ENCODE assay signal across 23 mouse cellular contexts in the genomic region with DNA sequence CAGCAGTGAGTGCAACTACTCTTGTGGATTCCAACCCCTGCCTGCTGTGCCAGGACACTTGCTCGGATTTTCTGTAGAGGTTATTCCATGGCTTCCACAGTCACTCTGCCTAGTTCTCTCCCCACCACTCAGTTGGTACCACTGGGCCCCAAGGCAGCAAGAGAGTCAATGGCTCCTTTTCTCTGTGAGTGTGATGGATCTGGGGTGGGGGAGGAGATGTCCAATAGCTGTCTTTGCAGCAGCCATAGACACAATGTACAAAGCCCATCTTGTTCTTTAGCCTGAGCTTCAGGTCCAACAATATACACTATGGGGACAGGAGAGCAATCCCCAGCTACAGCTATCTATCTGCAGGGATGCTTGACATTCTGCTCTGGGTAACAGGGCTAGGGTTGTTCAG.
"Had no signal": no experiment of that assay in that cellular context is flagged by ENCODE, and none has a peak within 500 bp of the region (broad histone marks: within the 10 kb centered on the region; RNA-seq: fewer than 3 reads in every experiment).

No protein-coding gene starts in this region.

- H3K27ac ChIP-seq: limb, embryonic 13.5 days; liver, embryonic 12.5 days; liver, embryonic 15.5 days; lung, embryonic 15.5 days; midbrain, embryonic 10.5 days; neural tube, embryonic 12.5 days; neural tube, embryonic 15.5 days; stomach, embryonic 15.5 days had no signal

- H3K4me3 ChIP-seq: limb, embryonic 13.5 days; liver, embryonic 12.5 days; liver, embryonic 15.5 days; lung, embryonic 15.5 days; megakaryocyte, embryonic 14.5 days; midbrain, embryonic 10.5 days; neural tube, embryonic 12.5 days; neural tube, embryonic 15.5 days; stomach, embryonic 15.5 days had no signal

- H3K27me3 ChIP-seq: limb, embryonic 13.5 days; liver, embryonic 12.5 days; liver, embryonic 15.5 days; lung, embryonic 15.5 days; neural tube, embryonic 12.5 days; neural tube, embryonic 15.5 days; stomach, embryonic 15.5 days had no signal

- DNase-seq: kidney, adult 18-20 months; kidney, adult 9 months; kidney, postnatal 14 days; kidney, postnatal 4 days; liver; lung, adult 18-20 months; lung, postnatal 10 days; lung, postnatal 36 days; midbrain, embryonic 14.5 days; retina, postnatal 1 day; right cerebral cortex, postnatal 25 days; spleen, adult 18-20 months; thymus, adult 18-20 months; thymus, postnatal 36 days had no signal
